Mouse (Mus musculus) small intestine, adult 2 months (tissue): ENCODE measurements around the gene Ap3d1. TPM values are rescaled to one million over a fixed set of nuclear protein-coding genes. Genes with fewer than 3 reads are reported as not detected.
A peak's percentile ranks its signal among the peaks of the same experiment; 100 is the strongest.

Experiments used
- H3K27ac ChIP-seq: fragments of 200-500 bp; 2 replicates; pipeline ENCODE4 v1.5.1; 2012; ENCODE audit warnings: low read depth, low read length, control low read depth, inconsistent platforms; ENCODE audit not compliant: insufficient read depth
- H3K27me3 ChIP-seq: fragments of 200-500 bp; 2 replicates; pipeline ENCODE4 v1.6.1; 2012; ENCODE audit warnings: mild to moderate bottlenecking, moderate library complexity, low read length, inconsistent platforms; ENCODE audit not compliant: control insufficient read depth, insufficient read depth
- H3K36me3 ChIP-seq: fragments of 200-500 bp; 2 replicates; pipeline ENCODE4 v1.6.1; 2012; ENCODE audit warnings: mild to moderate bottlenecking, low read length, control low read depth, inconsistent platforms; ENCODE audit not compliant: control insufficient read depth, insufficient read depth
- H3K4me1 ChIP-seq: fragments of 200-500 bp; 2 replicates; pipeline ENCODE4 v1.6.1; 2012; ENCODE audit warnings: low read length, inconsistent platforms, mixed read lengths; ENCODE audit not compliant: control insufficient read depth, insufficient read depth, insufficient read length
- H3K4me3 ChIP-seq: fragments of 200-500 bp; 2 replicates; pipeline ENCODE4 v1.5.1; 2012; ENCODE audit warnings: low read depth, mild to moderate bottlenecking, control low read depth, inconsistent platforms, low read length, moderate library complexity
- CTCF ChIP-seq: fragments of 200-500 bp; IDR thresholded peaks from 2 replicates; pipeline ENCODE4 v1.5.1; 2012; ENCODE audit warnings: low read depth, mild to moderate bottlenecking, control low read depth, inconsistent platforms, low read length, moderate library complexity, mixed read lengths; ENCODE audit not compliant: insufficient replicate concordance, insufficient read length; ENCODE audit errors: extremely low read depth
- POLR2A ChIP-seq: fragments of 200-500 bp; IDR thresholded peaks from 2 replicates; pipeline ENCODE4 v1.6.1; 2012; ENCODE audit warnings: low read depth, mild to moderate bottlenecking, control low read depth, inconsistent platforms, low read length, moderate library complexity
- WGBS: fragments of 180-500 bp; shearing (Covaris S2); methylation state at CpG from one replicate; pipeline ENCODE4 v1.1.7; 2018; 5-methylcytosine and 5-hydroxymethylcytosine counted together
- polyA plus RNA-seq: library from polyadenylated mRNA; depleted of rRNA; stranded (reverse); fragments of >200 nt; gene quantifications from 2 replicates; pipeline ENCODE4 v1.2.3, GENCODE M21; 2012

The Ap3d1 gene
- polyA plus RNA-seq, 1 experiment: 110 TPM

GRCm38 (mm10) chr10:80684214-80684613, 57.9 kb downstream of the Ap3d1 start:
- TF ChIP-seq POLR2A (no peak), CTCF (peak; percentile 72)
- peaks cover 7% of the 10 kb centered on the region; the same call in 1 of the 2 replicates for H3K4me1 ChIP-seq
- peaks cover 20% of the 10 kb centered on the region for H3K36me3 ChIP-seq
- 32% methylated on average over 6 of the region's 6 CpGs for WGBS
- H3K27me3 ChIP-seq: no peaks in the 10 kb centered on the region
- no peak overlapping the region for H3K4me3 ChIP-seq
- H3K27ac ChIP-seq: no peak overlapping the region

- Histone ChIP-seq H3K4me1 (peaks cover 11% of the 10 kb centered on the region; the same call in 1 of the 2 replicates), H3K27me3 (no peaks in the 10 kb centered on the region), H3K4me3 (no peak overlapping the region), H3K36me3 (peaks cover 19% of the 10 kb centered on the region), H3K27ac (no peak overlapping the region)
- 89% methylated on average over 1 of the region's 1 CpGs for WGBS
- no peak for TF ChIP-seq POLR2A
- no peak for TF ChIP-seq CTCF
Observed at GRCm38 (mm10) chr10:80683647-80684046, 58.4 kb downstream of the Ap3d1 start.

GRCm38 (mm10) chr10:80682003-80682402, 60.1 kb downstream of the Ap3d1 start:
- 92% methylated on average over 6 of the region's 6 CpGs for WGBS
- Histone ChIP-seq H3K27ac (no peak overlapping the region), H3K4me1 (peaks cover 25% of the 10 kb centered on the region), H3K36me3 (peaks cover 16% of the 10 kb centered on the region), H3K27me3 (no peaks in the 10 kb centered on the region), H3K4me3 (no peak overlapping the region)
- TF ChIP-seq CTCF: no peak
- no peak for TF ChIP-seq POLR2A

GRCm38 (mm10) chr10:80680260-80680696, 61.8 kb downstream of the Ap3d1 start:
- WGBS: 73% methylated on average over 2 of the region's 2 CpGs
- H3K27ac ChIP-seq: 0 out of 2 replicates have a peak overlapping the region, but pooled peaks have one; percentile 73
- TF ChIP-seq CTCF (no peak), POLR2A (no peak)
- no peaks in the 10 kb centered on the region for H3K27me3 ChIP-seq
- no peak overlapping the region for H3K4me3 ChIP-seq
- peaks cover 3% of the 10 kb centered on the region; the same call in 1 of the 2 replicates for H3K36me3 ChIP-seq
- peaks cover 25% of the 10 kb centered on the region for H3K4me1 ChIP-seq

- Histone ChIP-seq H3K27ac (peak overlapping the region; percentile 73), H3K36me3 (no peaks in the 10 kb centered on the region), H3K4me3 (no peak overlapping the region), H3K27me3 (no peaks in the 10 kb centered on the region), H3K4me1 (peaks cover 28% of the 10 kb centered on the region)
- WGBS: 58% methylated on average over 9 of the region's 9 CpGs
- TF ChIP-seq CTCF: no peak
- no peak for TF ChIP-seq POLR2A
Observed at GRCm38 (mm10) chr10:80679556-80680259, 62.4 kb downstream of the Ap3d1 start.

GRCm38 (mm10) chr10:80678601-80679377, 63.3 kb downstream of the Ap3d1 start:
- 19% methylated on average over 9 of the region's 10 CpGs for WGBS
- Histone ChIP-seq H3K4me1 (peaks cover 38% of the 10 kb centered on the region), H3K36me3 (no peaks in the 10 kb centered on the region; the same call in 1 of the 2 replicates), H3K27me3 (no peaks in the 10 kb centered on the region), H3K27ac (peak overlapping the region; percentile 98), H3K4me3 (no peak overlapping the region)
- TF ChIP-seq CTCF (no peak), POLR2A (no peak)

GRCm38 (mm10) chr10:80677942-80678436, 64.1 kb downstream of the Ap3d1 start, which contains the start of gene Mknk2:
Gene Mknk2, minus strand, starts transcription at chr10:80678112.
- Histone ChIP-seq H3K27ac (peak within 1 kb of the TSS; percentile 98), H3K36me3 (no peaks in the 10 kb centered on the region; the same call in 1 of the 2 replicates), H3K27me3 (no peaks in the 10 kb centered on the region), H3K4me1 (peaks cover 45% of the 10 kb centered on the region), H3K4me3 (peak within 1 kb of the TSS; percentile 68)
- WGBS: 1% methylated on average over 8 of the region's 8 CpGs
- peak; percentile 29; the same call in 1 of the 2 replicates for TF ChIP-seq POLR2A
- TF ChIP-seq CTCF: no peak
